Mouse (Mus musculus): ENCODE results near the gene Pold2. TPM values are rescaled to one million over a fixed set of nuclear protein-coding genes. Genes with fewer than 3 reads are reported as not detected.
A peak's percentile ranks its signal among the peaks of the same experiment; 100 is the strongest.

The Pold2 gene
- total and polyA plus RNA-seq, 3 experiments, result 261 to 366 TPM; not detected in 1

- H3K4me3 ChIP-seq (ENCODE audit: control insufficient read depth in 1 of 2, insufficient read depth in 1 of 2, low read depth in 2 of 2, low read length in 2 of 2), result no peak overlapping the region
- H3K36me3 ChIP-seq (ENCODE audit: control insufficient read depth in 1 of 2, insufficient read depth in 2 of 2, low read length in 2 of 2), result no peaks in the 10 kb centered on the region
- H3K27me3 ChIP-seq (ENCODE audit: control insufficient read depth in 1 of 2, insufficient read depth in 2 of 2, low read length in 2 of 2), result no peaks in the 10 kb centered on the region
- no peaks in the 10 kb centered on the region for H3K4me1 ChIP-seq (ENCODE audit: control insufficient read depth in 1 of 2, insufficient read depth in 2 of 2, low read length in 2 of 2)
- DNase-seq (ENCODE audit: low read depth, low spot score), result no peak
- H3K27ac ChIP-seq (ENCODE audit: control insufficient read depth, low read depth, low read length), result no peak overlapping the region
- H3K79me2 ChIP-seq (ENCODE audit: control insufficient read depth, insufficient read depth, low read length, poor library complexity), result no peaks in the 10 kb centered on the region
- no peaks in the 10 kb centered on the region for H3K9me3 ChIP-seq (replicated peaks; ENCODE audit: insufficient read depth, low read length)
- TF ChIP-seq CHD1 (IDR thresholded peaks at IDR 0.05; ENCODE audit: low read depth, low read length) (no peak), POLR2AphosphoS2 (IDR thresholded peaks at IDR 0.05; ENCODE audit: low read length) (no peak), NRF1 (IDR thresholded peaks at IDR 0.05; ENCODE audit: insufficient read depth, low read depth, low read length, poor library complexity, severe bottlenecking) (no peak), MAFK (IDR thresholded peaks at IDR 0.05; ENCODE audit: borderline replicate concordance, low read depth, low read length) (no peak), SIN3A (IDR thresholded peaks at IDR 0.05; ENCODE audit: low read length) (no peak), MAX (IDR thresholded peaks at IDR 0.05; ENCODE audit: low read length) (no peak), MXI1 (IDR thresholded peaks at IDR 0.05; ENCODE audit: low read depth, low read length) (no peak)
- no peak overlapping the region for H3K9ac ChIP-seq (ENCODE audit: control insufficient read depth, low read depth, low read length, poor library complexity, severe bottlenecking)
Measured at GRCm38 (mm10) chr11:5913256-5913655, 35.2 kb upstream of the Pold2 start.

GRCm38 (mm10) chr11:5912635-5913034 lies 34.5 kb upstream of the Pold2 start:
- H3K9me3 ChIP-seq (replicated peaks; ENCODE audit: insufficient read depth, low read length), result no peaks in the 10 kb centered on the region
- 0 out of 4 replicates have a peak, but pooled peaks cover 0 to 2% of the 10 kb centered on the region in 2 experiments for H3K4me1 ChIP-seq (ENCODE audit: control insufficient read depth in 1 of 2, insufficient read depth in 2 of 2, low read length in 2 of 2)
- H3K9ac ChIP-seq (ENCODE audit: control insufficient read depth, low read depth, low read length, poor library complexity, severe bottlenecking), result no peak overlapping the region
- H3K27ac ChIP-seq (ENCODE audit: control insufficient read depth, low read depth, low read length), result no peak overlapping the region
- no peaks in the 10 kb centered on the region for H3K27me3 ChIP-seq (ENCODE audit: control insufficient read depth in 1 of 2, insufficient read depth in 2 of 2, low read length in 2 of 2)
- no peaks in the 10 kb centered on the region for H3K79me2 ChIP-seq (ENCODE audit: control insufficient read depth, insufficient read depth, low read length, poor library complexity)
- TF ChIP-seq MEF2A (IDR thresholded peaks at IDR 0.05; ENCODE audit: extremely low read depth, insufficient replicate concordance, low read depth, low read length, poor library complexity, severe bottlenecking), result no peak
- TF ChIP-seq ELF1 (IDR thresholded peaks at IDR 0.05; ENCODE audit: low read depth, low read length), result 0 out of 2 replicates have a peak, but pooled peaks have one; percentile 16
- TF ChIP-seq MXI1 (IDR thresholded peaks at IDR 0.05; ENCODE audit: low read depth, low read length), result no peak
- TF ChIP-seq TBP (IDR thresholded peaks at IDR 0.05; ENCODE audit: low read depth, low read length), result no peak
- no peak for TF ChIP-seq MAZ (IDR thresholded peaks at IDR 0.05; ENCODE audit: low read depth, low read length)
- peak; percentile 83 for TF ChIP-seq RAD21 (IDR thresholded peaks at IDR 0.05; ENCODE audit: low read depth, low read length)
- TF ChIP-seq BHLHE40 (IDR thresholded peaks at IDR 0.05; ENCODE audit: borderline replicate concordance, low read depth, low read length), result peak; percentile 44; the same call in 1 of the 2 replicates
- TF ChIP-seq TAL1 (IDR thresholded peaks at IDR 0.05; ENCODE audit: low read length), result no peak
- peak; percentile 58 for TF ChIP-seq ZC3H11A (IDR thresholded peaks at IDR 0.05; ENCODE audit: low read depth, low read length)
- no peak for TF ChIP-seq ZMIZ1 (IDR thresholded peaks at IDR 0.05; ENCODE audit: low read depth, low read length)
- no peak for TF ChIP-seq GABPA (IDR thresholded peaks at IDR 0.05; ENCODE audit: low read depth, low read length)
- no peak for TF ChIP-seq USF1 (IDR thresholded peaks at IDR 0.05; ENCODE audit: low read depth, low read length)
- no peak for TF ChIP-seq CHD1 (IDR thresholded peaks at IDR 0.05; ENCODE audit: low read depth, low read length)
- peak; percentile 74 to 92 (median 92) for TF ChIP-seq CTCF (IDR thresholded peaks at IDR 0.05 in 2 of 3, conservative IDR thresholded peaks at IDR 0.05 in 1 of 3; ENCODE audit: control insufficient read depth in 1 of 3, insufficient read depth in 1 of 3, low read depth in 2 of 3, low read length in 3 of 3, poor library complexity in 1 of 3, severe bottlenecking in 1 of 3)
- TF ChIP-seq POLR2AphosphoS5 (IDR thresholded peaks at IDR 0.05; ENCODE audit: borderline replicate concordance, low read depth, low read length), result no peak
- no peak for TF ChIP-seq HCFC1 (IDR thresholded peaks at IDR 0.05; ENCODE audit: low read depth, low read length)
- no peak for TF ChIP-seq POLR2AphosphoS2 (IDR thresholded peaks at IDR 0.05; ENCODE audit: low read length)
- TF ChIP-seq SMC3 (IDR thresholded peaks at IDR 0.05; ENCODE audit: low read depth, low read length), result peak; percentile 75
- no peak for TF ChIP-seq E2F4 (IDR thresholded peaks at IDR 0.05; ENCODE audit: borderline replicate concordance, low read depth, low read length)
- H3K36me3 ChIP-seq (ENCODE audit: control insufficient read depth in 1 of 2, insufficient read depth in 2 of 2, low read length in 2 of 2), result no peaks in the 10 kb centered on the region
- DNase-seq (ENCODE audit: low read depth, low spot score), result peak; percentile 71
- H3K4me3 ChIP-seq (ENCODE audit: control insufficient read depth in 1 of 2, insufficient read depth in 1 of 2, low read depth in 2 of 2, low read length in 2 of 2), result no peak overlapping the region

Data from MEL (cell line).